Mouse (Mus musculus) c-Kit-positive CD71-positive TER-119-negative erythroid progenitor cells, embryonic 14.5 days (primary cell): ENCODE measurements at regions not wholly inside any gene's neighbourhood (a gene's known extent, or its start where the extent isn't known, plus 50 kb on each side); places are given as distances from the start of the nearest gene placed in this dataset.

ENCODE experiments used
- DNase-seq: peaks from one replicate; pipeline ENCODE4 v3.0.0-alpha.2; 2013; ENCODE audit warnings: low read depth

- DNase-seq = no peak
Observed at GRCm38 (mm10) chr4:93450831-93451230, 115.5 kb upstream of the Tusc1 start.

- DNase-seq = no peak
Observed at GRCm38 (mm10) chr4:93444666-93445065, 109.4 kb upstream of the Tusc1 start.

DNA sequence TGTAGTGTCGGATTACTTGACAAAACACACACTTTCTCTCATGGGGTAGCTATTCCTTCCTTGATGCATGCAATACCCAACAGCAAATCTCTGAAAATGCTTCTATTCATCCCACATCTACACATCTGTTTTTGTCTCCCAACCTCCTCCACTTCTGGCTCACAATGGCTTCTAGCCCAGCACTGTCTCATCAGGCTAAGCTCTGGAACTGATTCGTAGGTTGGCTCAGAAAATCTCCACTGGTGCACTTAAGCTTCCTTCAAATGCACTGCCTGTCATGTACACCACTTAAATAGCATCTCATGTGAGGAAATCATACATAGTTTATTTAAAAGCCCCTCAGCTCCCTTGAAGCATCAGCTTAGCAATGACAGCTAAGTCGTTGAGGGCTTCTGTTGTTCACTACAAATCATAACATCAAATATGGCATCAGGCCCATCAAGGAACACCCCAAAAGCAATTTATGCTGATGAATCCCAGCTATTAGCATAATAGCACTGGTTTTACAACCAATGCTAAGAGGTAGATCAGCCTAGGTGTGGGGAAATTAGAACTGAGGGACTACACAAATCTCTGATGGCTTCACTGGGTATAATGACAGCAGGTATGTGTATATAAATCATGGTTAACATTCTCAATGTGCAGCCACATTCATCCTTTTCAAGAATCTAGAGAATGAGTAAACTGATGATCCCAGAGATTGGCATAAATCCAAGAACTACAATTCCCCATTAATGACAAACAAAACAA lies 103.5 kb upstream of the Tusc1 start:
- no peak for DNase-seq

DNA sequence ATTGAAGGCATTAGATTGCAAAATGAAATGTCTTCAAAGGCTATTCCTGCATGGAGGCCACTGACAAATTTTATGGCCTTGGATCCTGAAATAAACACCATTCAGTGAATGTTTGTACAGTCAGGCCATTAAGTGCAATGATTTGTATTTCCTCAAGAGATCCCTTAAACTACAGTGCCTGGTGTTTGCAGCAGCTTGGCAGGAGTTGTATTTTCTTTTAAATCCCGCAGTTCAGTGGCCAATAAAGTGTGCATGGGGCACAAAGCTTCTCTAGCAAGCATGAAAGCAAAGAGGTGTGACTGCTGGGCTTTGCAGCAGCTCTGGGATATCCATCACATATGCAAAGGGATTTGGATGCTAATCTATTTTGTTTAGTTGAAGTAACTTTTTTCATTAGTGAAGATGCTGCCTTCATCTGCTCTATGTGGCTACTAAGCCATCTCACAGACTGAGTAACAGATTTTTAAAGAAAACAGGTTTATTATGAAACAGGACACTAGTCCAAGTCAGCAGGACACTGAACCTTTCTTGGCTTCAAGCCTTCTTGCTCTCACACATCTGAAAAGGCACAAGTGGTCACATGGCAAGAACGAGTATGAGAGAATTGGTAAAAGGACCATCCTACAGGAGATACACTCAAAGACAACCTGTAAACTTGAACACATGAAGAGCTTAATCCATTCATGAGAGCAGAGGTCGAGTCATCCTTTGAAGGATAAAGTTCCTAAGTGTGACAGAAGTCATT lies 102.2 kb upstream of the Tusc1 start:
- DNase-seq = no peak

DNA sequence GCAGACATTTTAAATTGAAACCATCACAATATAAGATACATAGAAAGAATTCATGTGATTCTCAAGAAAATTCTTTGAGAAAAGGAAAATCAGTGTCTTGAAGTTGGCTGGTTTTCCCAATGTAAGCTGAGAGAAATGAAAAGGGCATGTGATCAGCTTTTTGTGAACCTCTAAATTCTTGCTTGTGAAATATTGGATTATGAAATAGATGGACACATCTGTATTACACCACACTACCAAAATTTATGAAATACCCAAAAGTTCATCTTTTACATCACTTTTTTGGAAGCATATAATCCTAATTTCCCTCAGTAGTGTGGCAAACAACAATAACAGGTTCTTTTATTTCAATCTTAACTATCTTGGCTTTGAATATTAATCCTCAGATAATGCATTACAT lies 77.4 kb upstream of the Tusc1 start:
- no peak for DNase-seq

- DNase-seq = no peak
Observed at GRCm38 (mm10) chr4:93406876-93407275, 71.6 kb upstream of the Tusc1 start.

DNA sequence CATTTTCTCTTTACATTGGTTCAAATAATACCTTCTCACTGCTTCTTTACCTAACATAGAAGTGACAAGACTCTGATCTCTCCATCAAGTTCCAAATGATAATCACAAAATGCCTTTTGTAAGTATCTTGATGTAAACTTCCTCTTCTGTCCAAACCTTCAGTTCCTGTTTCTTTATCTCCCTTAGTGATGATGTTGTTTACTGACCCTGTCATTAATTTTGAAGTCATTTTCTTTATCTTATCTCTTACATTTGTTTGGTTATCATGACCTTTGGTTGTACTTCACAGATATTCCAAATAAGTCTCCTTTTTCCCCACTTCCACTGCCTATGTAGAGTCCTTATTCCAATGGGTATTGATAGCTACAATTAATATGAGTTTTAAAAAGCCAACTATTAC lies 65.3 kb upstream of the Tusc1 start:
- no peak for DNase-seq
